Mouse (Mus musculus): Measurements from ENCODE around the gene Otub2. TPM values are rescaled to one million over a fixed set of nuclear protein-coding genes. Genes with fewer than 3 reads are reported as not detected.

The Otub2 gene
- polyA plus RNA-seq, 1 experiment from 2014 or later = 6.1 TPM

DNA sequence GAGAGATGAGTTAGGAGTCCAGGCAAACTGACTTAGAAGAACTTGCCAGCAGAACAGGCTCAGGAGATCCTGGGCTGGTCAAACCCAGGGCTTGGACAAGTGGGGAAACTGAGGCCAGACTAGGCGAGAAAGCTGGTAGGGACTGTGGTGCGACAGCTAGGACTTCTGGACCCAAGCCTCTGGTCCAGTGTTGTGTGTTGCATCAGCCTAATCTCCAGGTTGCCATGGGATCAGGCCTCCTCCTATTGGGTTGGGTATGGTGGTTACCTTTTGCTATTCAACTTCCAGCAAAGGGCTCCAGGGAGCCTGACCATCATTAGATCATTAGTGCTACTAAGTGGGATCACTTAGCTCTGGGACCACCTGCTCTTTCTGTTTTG is 856 bp downstream of the Otub2 start:
- Histone ChIP-seq H3K9ac (ENCODE audit: low read depth, low read length) (peak overlapping the region; percentile 84; the same call in 1 of the 2 replicates), H3K9me3 (ENCODE audit: control insufficient read depth, low read length) (no peaks in the 10 kb centered on the region), H3K4me2 (replicated peaks; ENCODE audit: low read depth, low read length) (peak overlapping the region; percentile 88), H3K36me3 (ENCODE audit: control insufficient read depth, insufficient read depth, low read length) (no peaks in the 10 kb centered on the region), H3K4me1 (ENCODE audit: control insufficient read depth, insufficient read depth, low read length) (peaks cover 5% of the 10 kb centered on the region; the same call in 1 of the 2 replicates), H3K27ac (ENCODE audit: low read depth, low read length) (no peak overlapping the region), H3K27me3 (ENCODE audit: control insufficient read depth, insufficient read depth, low read length) (no peaks in the 10 kb centered on the region), H3K4me3 (ENCODE audit: low read length) (peak overlapping the region; percentile 79)
- no peak for ATAC-seq (ENCODE audit: low FRiP score, low TSS enrichment)
- WGBS = 85% methylated on average over 2 of the region's 2 CpGs

DNA sequence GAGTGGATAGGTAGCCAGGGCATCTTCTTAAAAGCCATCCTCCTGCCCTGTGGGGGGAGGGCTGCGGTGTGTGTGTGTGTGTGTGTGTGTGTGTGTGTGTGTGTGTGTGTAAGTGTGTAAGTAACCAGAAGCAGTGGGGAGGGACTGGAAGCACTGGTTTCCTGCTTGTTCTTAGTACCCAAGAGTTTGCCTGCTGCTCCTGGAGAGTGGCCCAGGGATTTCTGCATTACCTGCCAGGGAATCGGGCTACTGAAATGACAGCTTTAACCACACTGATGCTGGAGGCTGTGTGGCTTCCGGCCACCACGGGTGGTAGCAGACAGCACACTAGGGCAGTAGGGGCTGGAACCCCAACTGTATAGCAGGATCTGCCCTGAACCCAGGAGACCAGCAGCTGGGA is 1.5 kb downstream of the Otub2 start:
- no peak overlapping the region for H3K4me2 ChIP-seq (replicated peaks; ENCODE audit: low read depth, low read length)

DNA sequence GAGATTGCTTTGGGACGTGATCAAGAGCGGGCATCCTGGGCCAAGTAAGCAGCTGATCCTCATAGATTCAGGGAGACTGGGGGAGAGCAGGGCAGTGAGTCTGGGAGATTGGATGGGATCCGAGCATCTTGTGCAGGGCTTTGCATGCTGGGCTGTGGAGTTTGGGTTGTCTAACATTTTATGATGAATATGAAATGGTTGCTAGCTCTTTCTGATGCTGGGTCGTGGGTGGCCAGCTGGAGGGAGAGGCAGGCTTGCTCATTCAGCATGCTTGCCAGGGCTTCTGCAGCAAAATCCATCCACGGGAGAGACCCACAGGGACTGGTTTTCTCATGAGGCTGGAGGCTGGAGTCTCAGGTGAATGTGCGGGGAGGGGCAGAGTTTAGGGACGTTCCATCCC is 2.6 kb downstream of the Otub2 start:
- ATAC-seq (ENCODE audit: low FRiP score, low TSS enrichment) = no peak
- Histone ChIP-seq H3K27me3 (ENCODE audit: control insufficient read depth, insufficient read depth, low read length) (no peaks in the 10 kb centered on the region), H3K36me3 (ENCODE audit: control insufficient read depth, insufficient read depth, low read length) (no peaks in the 10 kb centered on the region), H3K4me2 (replicated peaks; ENCODE audit: low read depth, low read length) (no peak overlapping the region), H3K27ac (ENCODE audit: low read depth, low read length) (no peak overlapping the region), H3K9ac (ENCODE audit: low read depth, low read length) (no peak overlapping the region), H3K4me3 (ENCODE audit: low read length) (no peak overlapping the region), H3K9me3 (ENCODE audit: control insufficient read depth, low read length) (no peaks in the 10 kb centered on the region), H3K4me1 (ENCODE audit: control insufficient read depth, insufficient read depth, low read length) (peaks cover 5% of the 10 kb centered on the region; the same call in 1 of the 2 replicates)
- WGBS = 78% methylated on average over 7 of the region's 7 CpGs

More for the DNA sequence above, 1.5 kb downstream of the Otub2 start:
- ATAC-seq (ENCODE audit: low FRiP score, low TSS enrichment) = no peak
- H3K4me1 ChIP-seq (ENCODE audit: control insufficient read depth, insufficient read depth, low read length) = peaks cover 5% of the 10 kb centered on the region; the same call in 1 of the 2 replicates
- no peak overlapping the region for H3K27ac ChIP-seq (ENCODE audit: low read depth, low read length)
- H3K27me3 ChIP-seq (ENCODE audit: control insufficient read depth, insufficient read depth, low read length) = no peaks in the 10 kb centered on the region
- no peak overlapping the region for H3K4me3 ChIP-seq (ENCODE audit: low read length)
- H3K9ac ChIP-seq (ENCODE audit: low read depth, low read length) = no peak overlapping the region
- 80% methylated on average over 4 of the region's 4 CpGs for WGBS
- no peaks in the 10 kb centered on the region for H3K36me3 ChIP-seq (ENCODE audit: control insufficient read depth, insufficient read depth, low read length)
- no peaks in the 10 kb centered on the region for H3K9me3 ChIP-seq (ENCODE audit: control insufficient read depth, low read length)

DNA sequence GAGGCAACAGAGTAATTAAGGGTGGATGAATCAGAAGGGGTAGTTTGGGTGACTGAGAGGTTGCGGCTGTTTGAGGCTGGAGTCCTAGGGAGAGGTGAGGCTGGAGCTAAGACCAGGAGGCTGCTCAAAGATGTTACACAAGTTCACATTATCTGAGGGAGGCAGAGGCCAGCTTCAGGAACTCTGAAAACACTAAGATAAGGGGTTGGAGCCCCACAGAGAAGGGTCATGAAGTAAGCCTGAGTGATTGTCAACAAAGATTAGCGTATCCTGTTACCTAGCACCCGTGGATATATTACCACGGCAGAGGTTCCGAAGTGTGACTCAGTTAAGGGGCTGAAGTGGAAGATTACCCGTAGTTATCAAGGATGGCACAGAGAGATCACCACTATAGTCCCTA is 5.0 kb downstream of the Otub2 start:
- Histone ChIP-seq H3K4me1 (ENCODE audit: control insufficient read depth, insufficient read depth, low read length) (peaks cover 5% of the 10 kb centered on the region; the same call in 1 of the 2 replicates), H3K9ac (ENCODE audit: low read depth, low read length) (no peak overlapping the region), H3K27ac (ENCODE audit: low read depth, low read length) (no peak overlapping the region), H3K4me2 (replicated peaks; ENCODE audit: low read depth, low read length) (no peak overlapping the region), H3K4me3 (ENCODE audit: low read length) (no peak overlapping the region), H3K9me3 (ENCODE audit: control insufficient read depth, low read length) (no peaks in the 10 kb centered on the region), H3K27me3 (ENCODE audit: control insufficient read depth, insufficient read depth, low read length) (no peaks in the 10 kb centered on the region), H3K36me3 (ENCODE audit: control insufficient read depth, insufficient read depth, low read length) (no peaks in the 10 kb centered on the region)
- WGBS = 32% methylated on average over 6 of the region's 6 CpGs
- no peak for ATAC-seq (ENCODE audit: low FRiP score, low TSS enrichment)

DNA sequence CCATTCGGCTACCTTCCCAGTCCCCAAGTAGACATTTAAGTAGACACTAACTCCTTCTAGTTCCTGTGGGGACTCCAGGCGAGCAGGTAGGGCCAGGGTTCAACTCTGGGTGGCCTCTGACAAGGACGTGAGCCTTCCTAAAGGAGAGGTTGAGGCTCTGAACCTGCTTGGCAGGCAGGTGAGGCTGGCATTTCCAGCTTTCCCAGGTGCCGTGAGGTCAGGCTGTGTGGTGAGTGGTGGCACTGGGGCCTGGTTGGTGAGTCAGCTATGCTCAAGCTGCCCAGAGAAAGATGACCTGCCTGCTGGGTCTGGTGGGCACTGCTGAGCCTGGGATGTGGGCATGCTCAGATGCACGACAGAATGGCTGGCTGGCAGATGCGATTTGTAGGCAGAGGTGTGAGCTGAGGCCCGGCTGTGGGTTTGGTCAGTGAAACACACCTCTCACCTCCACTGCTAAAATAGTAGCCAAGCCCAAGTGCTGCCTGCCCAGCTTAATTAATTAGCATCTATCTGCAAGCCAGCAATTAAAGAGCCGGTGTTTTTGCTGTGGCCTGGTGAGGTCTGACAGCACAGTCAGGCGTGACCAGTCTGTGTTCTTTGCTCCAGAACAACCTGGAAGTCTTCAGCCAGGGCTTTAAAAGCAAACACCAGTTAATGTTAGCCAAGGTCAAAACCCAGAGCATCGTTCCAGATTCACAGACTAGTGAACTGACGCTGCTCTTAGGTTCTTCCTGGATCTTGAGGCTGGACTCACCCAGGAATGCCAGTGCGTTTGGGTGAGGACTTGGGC is 7.2 kb downstream of the Otub2 start:
- no peak for ATAC-seq (ENCODE audit: low FRiP score, low TSS enrichment)
- Histone ChIP-seq H3K9me3 (ENCODE audit: control insufficient read depth, low read length) (no peaks in the 10 kb centered on the region), H3K4me1 (ENCODE audit: control insufficient read depth, insufficient read depth, low read length) (no peaks in the 10 kb centered on the region), H3K4me2 (replicated peaks; ENCODE audit: low read depth, low read length) (no peak overlapping the region), H3K27ac (ENCODE audit: low read depth, low read length) (no peak overlapping the region), H3K9ac (ENCODE audit: low read depth, low read length) (no peak overlapping the region), H3K36me3 (ENCODE audit: control insufficient read depth, insufficient read depth, low read length) (no peaks in the 10 kb centered on the region), H3K4me3 (ENCODE audit: low read length) (no peak overlapping the region), H3K27me3 (ENCODE audit: control insufficient read depth, insufficient read depth, low read length) (no peaks in the 10 kb centered on the region)
- 49% methylated on average over 12 of the region's 12 CpGs for WGBS

DNA sequence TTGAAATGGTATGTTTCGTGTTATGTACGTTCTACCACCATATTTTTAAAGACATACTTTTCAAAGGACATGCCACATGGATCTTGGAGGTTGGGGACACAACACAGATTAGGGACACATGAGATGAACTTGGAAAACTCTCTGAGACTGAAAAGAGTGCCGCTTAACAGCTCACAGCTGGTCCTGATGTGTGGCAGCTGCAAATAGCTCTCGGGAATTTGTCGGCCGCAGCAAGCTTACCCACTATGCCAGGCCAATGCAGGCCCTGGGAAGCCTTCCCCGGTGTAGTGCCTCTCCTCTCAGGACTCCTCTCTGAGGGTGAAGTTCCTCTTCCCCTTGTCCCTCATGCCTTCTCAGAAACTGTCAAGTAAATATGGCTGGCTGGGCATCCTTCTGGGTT is 8.3 kb downstream of the Otub2 start:
- Histone ChIP-seq H3K9ac (ENCODE audit: low read depth, low read length) (no peak overlapping the region), H3K27me3 (ENCODE audit: control insufficient read depth, insufficient read depth, low read length) (no peaks in the 10 kb centered on the region), H3K9me3 (ENCODE audit: control insufficient read depth, low read length) (no peaks in the 10 kb centered on the region), H3K27ac (ENCODE audit: low read depth, low read length) (no peak overlapping the region), H3K4me2 (replicated peaks; ENCODE audit: low read depth, low read length) (no peak overlapping the region), H3K36me3 (ENCODE audit: control insufficient read depth, insufficient read depth, low read length) (no peaks in the 10 kb centered on the region), H3K4me3 (ENCODE audit: low read length) (no peak overlapping the region), H3K4me1 (ENCODE audit: control insufficient read depth, insufficient read depth, low read length) (no peaks in the 10 kb centered on the region)
- 79% methylated on average over 7 of the region's 7 CpGs for WGBS
- ATAC-seq (ENCODE audit: low FRiP score, low TSS enrichment) = no peak

DNA sequence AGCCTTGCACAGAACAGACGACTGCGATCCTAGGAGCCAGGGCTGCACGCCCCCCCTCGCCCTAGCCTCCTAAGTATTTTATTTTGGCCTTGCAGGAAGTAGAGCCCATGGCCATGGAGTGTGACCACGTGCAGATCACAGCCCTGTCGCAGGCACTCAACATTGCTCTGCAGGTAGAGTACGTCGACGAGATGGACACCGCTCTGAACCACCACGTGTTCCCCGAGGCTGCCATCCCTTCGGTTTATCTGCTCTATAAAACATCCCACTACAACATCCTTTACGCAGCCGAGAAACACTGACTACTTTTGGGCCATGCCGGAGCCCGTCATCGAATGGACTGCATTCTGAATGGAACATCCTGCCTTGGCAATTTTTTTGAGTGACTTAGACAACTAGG is 15.6 kb downstream of the Otub2 start:
- no peak overlapping the region for H3K27ac ChIP-seq (ENCODE audit: low read depth, low read length)
- H3K9me3 ChIP-seq (ENCODE audit: control insufficient read depth, low read length) = no peaks in the 10 kb centered on the region
- no peaks in the 10 kb centered on the region for H3K27me3 ChIP-seq (ENCODE audit: control insufficient read depth, insufficient read depth, low read length)
- H3K36me3 ChIP-seq (ENCODE audit: control insufficient read depth, insufficient read depth, low read length) = peaks cover 46% of the 10 kb centered on the region
- H3K4me2 ChIP-seq (replicated peaks; ENCODE audit: low read depth, low read length) = no peak overlapping the region
- H3K4me3 ChIP-seq (ENCODE audit: low read length) = no peak overlapping the region
- H3K4me1 ChIP-seq (ENCODE audit: control insufficient read depth, insufficient read depth, low read length) = no peaks in the 10 kb centered on the region
- whole genome bisulfite sequencing = 87% methylated on average over 18 of the region's 18 CpGs
- ATAC-seq (ENCODE audit: low FRiP score, low TSS enrichment) = no peak
- H3K9ac ChIP-seq (ENCODE audit: low read depth, low read length) = no peak overlapping the region

DNA sequence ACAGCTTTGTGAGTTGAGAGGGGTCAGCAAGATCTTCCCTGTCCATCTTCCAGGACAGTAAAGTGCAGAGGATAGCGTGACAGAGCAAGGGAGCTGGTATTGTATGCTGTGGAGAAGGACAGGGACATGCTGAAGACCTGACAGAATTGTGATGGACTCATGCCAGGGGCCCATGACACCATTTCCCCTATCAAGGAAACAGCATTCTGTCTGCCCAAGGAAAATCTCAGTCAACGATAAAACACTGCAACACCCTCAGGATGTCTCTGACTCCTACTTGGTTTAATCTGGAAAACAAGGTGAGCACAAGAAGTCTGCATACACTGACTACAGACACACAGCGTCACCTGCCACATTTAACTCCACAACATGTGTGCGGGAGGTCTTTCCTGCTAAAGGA is 19.2 kb downstream of the Otub2 start, which contains the start of gene 9330161L09Rik:
Gene 9330161L09Rik, minus strand, starts transcription at position 101 of the 400 bp plus-strand sequence.
- no peaks in the 10 kb centered on the region for H3K9me3 ChIP-seq (ENCODE audit: control insufficient read depth, low read length)
- no peak within 1 kb of the TSS for H3K4me2 ChIP-seq (replicated peaks; ENCODE audit: low read depth, low read length)
- no peaks in the 10 kb centered on the region for H3K4me1 ChIP-seq (ENCODE audit: control insufficient read depth, insufficient read depth, low read length)
- no peak within 1 kb of the TSS for H3K27ac ChIP-seq (ENCODE audit: low read depth, low read length)
- H3K4me3 ChIP-seq (ENCODE audit: low read length) = no peak within 1 kb of the TSS
- ATAC-seq (ENCODE audit: low FRiP score, low TSS enrichment) = no peak
- H3K9ac ChIP-seq (ENCODE audit: low read depth, low read length) = no peak within 1 kb of the TSS
- WGBS = 97% methylated on average over 4 of the region's 4 CpGs
- peaks cover 80% of the 10 kb centered on the region for H3K36me3 ChIP-seq (ENCODE audit: control insufficient read depth, insufficient read depth, low read length)
- no peaks in the 10 kb centered on the region for H3K27me3 ChIP-seq (ENCODE audit: control insufficient read depth, insufficient read depth, low read length)

DNA sequence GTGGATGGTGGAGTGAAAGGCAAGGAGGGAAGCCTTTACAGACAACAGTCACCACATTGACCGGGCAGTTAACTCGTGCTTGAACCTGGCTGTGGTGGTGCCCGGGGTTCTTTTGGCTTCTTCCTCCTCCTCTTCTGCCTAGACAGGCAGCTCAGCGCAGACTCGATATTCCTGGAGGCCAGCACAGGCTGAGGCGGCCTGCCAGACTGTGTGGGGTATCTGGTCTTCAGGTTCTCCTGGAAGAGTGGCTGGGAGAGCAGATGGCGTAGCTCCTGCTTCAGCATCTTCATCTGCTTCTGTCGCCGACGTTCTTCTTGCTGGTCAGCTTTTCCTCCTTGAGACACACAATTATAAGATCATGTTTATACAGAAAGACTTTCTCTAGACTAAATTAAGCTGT is 19.7 kb downstream of the Otub2 start:
- Histone ChIP-seq H3K4me2 (replicated peaks; ENCODE audit: low read depth, low read length) (no peak overlapping the region), H3K27ac (ENCODE audit: low read depth, low read length) (no peak overlapping the region), H3K4me3 (ENCODE audit: low read length) (no peak overlapping the region), H3K9ac (ENCODE audit: low read depth, low read length) (no peak overlapping the region), H3K36me3 (ENCODE audit: control insufficient read depth, insufficient read depth, low read length) (peaks cover 84% of the 10 kb centered on the region), H3K9me3 (ENCODE audit: control insufficient read depth, low read length) (no peaks in the 10 kb centered on the region), H3K4me1 (ENCODE audit: control insufficient read depth, insufficient read depth, low read length) (no peaks in the 10 kb centered on the region), H3K27me3 (ENCODE audit: control insufficient read depth, insufficient read depth, low read length) (no peaks in the 10 kb centered on the region)
- WGBS = 94% methylated on average over 10 of the region's 10 CpGs
- ATAC-seq (ENCODE audit: low FRiP score, low TSS enrichment) = no peak
